Mouse (Mus musculus) T-helper 2 cell (primary cell): ENCODE measurements around the gene Ano2.

Source experiments
- in situ Hi-C: fragments of 300-600 bp; cut with MboI, MseI; formaldehyde crosslinking; loops from one replicate; pipeline ENCODE4 v1.15.1; 2025; ENCODE audit warnings: high pct_unique_total_duplicates

Ano2 gene

GRCm38 (mm10) chr6:125737511-125738285 lies 47.5 kb downstream of the Ano2 start:
- in situ Hi-C loops, result loop anchor here (25.0 kb wide), 1 partner anchor 750 kb away; no protein-coding TSS in a partner anchor

GRCm38 (mm10) chr6:125743203-125744100 lies 53.2 kb downstream of the Ano2 start:
- in situ Hi-C loops, result loop anchor here (25.0 kb wide), 1 partner anchor 744 kb away; no protein-coding TSS in a partner anchor

GRCm38 (mm10) chr6:125747322-125747930 lies 57.2 kb downstream of the Ano2 start:
- in situ Hi-C loops, result loop anchor here (25.0 kb wide), 1 partner anchor 740 kb away; no protein-coding TSS in a partner anchor

GRCm38 (mm10) chr6:125748646-125749045 lies 58.4 kb downstream of the Ano2 start:
- in situ Hi-C loops, result loop anchor here (25.0 kb wide), 1 partner anchor 739 kb away; no protein-coding TSS in a partner anchor

GRCm38 (mm10) chr6:125762851-125763519 lies 72.8 kb downstream of the Ano2 start:
- in situ Hi-C loops, result no loop called here

GRCm38 (mm10) chr6:125773256-125773655 lies 83.0 kb downstream of the Ano2 start:
- in situ Hi-C loops, result no loop called here

- in situ Hi-C loops, result no loop called here
Measured at GRCm38 (mm10) chr6:125776291-125776690, 86.1 kb downstream of the Ano2 start.

- in situ Hi-C loops, result no loop called here
Measured at GRCm38 (mm10) chr6:125802954-125803353, 112.7 kb downstream of the Ano2 start.

GRCm38 (mm10) chr6:125803364-125804011 lies 113.3 kb downstream of the Ano2 start:
- in situ Hi-C loops, result no loop called here

GRCm38 (mm10) chr6:125808996-125809649 lies 118.9 kb downstream of the Ano2 start:
- in situ Hi-C loops, result no loop called here

GRCm38 (mm10) chr6:125811395-125811794 lies 121.2 kb downstream of the Ano2 start:
- in situ Hi-C loops, result no loop called here

- in situ Hi-C loops, result no loop called here
Measured at GRCm38 (mm10) chr6:125838121-125838520, 147.9 kb downstream of the Ano2 start.

GRCm38 (mm10) chr6:125841284-125841683 lies 151.1 kb downstream of the Ano2 start:
- in situ Hi-C loops, result no loop called here

- in situ Hi-C loops, result loop anchor here (10.0 kb wide), 1 partner anchor 324 kb away; no protein-coding TSS in a partner anchor
Measured at GRCm38 (mm10) chr6:125851196-125851595, 161.0 kb downstream of the Ano2 start.

- in situ Hi-C loops, result loop anchor here (10.0 kb wide), 1 partner anchor 317 kb away; no protein-coding TSS in a partner anchor
Measured at GRCm38 (mm10) chr6:125858294-125858693, 168.1 kb downstream of the Ano2 start.

- in situ Hi-C loops, result no loop called here
Measured at GRCm38 (mm10) chr6:125868516-125868915, 178.3 kb downstream of the Ano2 start.

- in situ Hi-C loops, result no loop called here
Measured at GRCm38 (mm10) chr6:125871482-125871881, 181.3 kb downstream of the Ano2 start.

GRCm38 (mm10) chr6:125874742-125875141 lies 184.5 kb downstream of the Ano2 start:
- in situ Hi-C loops, result no loop called here

GRCm38 (mm10) chr6:125876884-125877283 lies 186.7 kb downstream of the Ano2 start:
- in situ Hi-C loops, result no loop called here

- in situ Hi-C loops, result no loop called here
Measured at GRCm38 (mm10) chr6:125878671-125879070, 188.5 kb downstream of the Ano2 start.
